Mouse (Mus musculus) liver, embryonic 14.5 days (tissue): ENCODE measurements at regions not wholly inside any gene's neighbourhood (a gene's known extent, or its start where the extent isn't known, plus 50 kb on each side); places are given as distances from the start of the nearest gene placed in this dataset.

ENCODE experiments used
- CTCF ChIP-seq: IDR thresholded peaks from 2 replicates; pipeline ENCODE4 v1.5.1; 2016; ENCODE audit warnings: antibody characterized with exemption, low read depth, control low read depth
- EP300 ChIP-seq: IDR thresholded peaks from 2 replicates; pipeline ENCODE4 v1.6.1; 2016; ENCODE audit warnings: antibody characterized with exemption, low read depth

- TF ChIP-seq EP300 (no peak), CTCF (no peak)
Measured at GRCm38 (mm10) chr17:10057736-10058135, 261.9 kb downstream of the Qk start.
